Mouse (Mus musculus): Measurements from ENCODE around the gene Ccdc69.
"Not testable (repeated sequence)": the region's sequence is repeated elsewhere in the genome, so short reads cannot be mapped to it uniquely, and the experiment has no call there.

Gene Ccdc69

GRCm38 (mm10) chr11:55096731-55097462, 19.0 kb upstream of the Ccdc69 start:
- no peak for DNase-seq

DNA sequence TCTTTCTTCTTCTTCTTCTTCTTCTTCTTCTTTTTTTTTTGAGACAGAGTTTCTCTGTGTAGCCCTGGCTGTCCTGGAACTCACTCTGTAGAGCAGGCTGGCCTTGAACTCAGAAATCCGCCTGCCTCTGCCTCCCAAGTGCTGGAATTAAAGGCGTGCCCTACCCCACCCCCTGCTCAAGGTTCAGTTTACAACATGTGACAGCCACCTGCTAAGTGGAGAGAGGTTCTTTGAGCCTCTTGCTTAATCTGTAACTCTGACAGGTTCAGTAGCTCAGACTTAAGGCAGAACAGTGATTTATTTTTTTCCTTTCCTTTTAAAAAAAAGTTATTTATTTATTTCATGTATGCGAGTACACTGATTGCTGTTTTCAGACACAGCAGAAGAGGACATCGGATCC, 18.4 kb upstream of the Ccdc69 start:
- not testable (repeated sequence) for DNase-seq

DNA sequence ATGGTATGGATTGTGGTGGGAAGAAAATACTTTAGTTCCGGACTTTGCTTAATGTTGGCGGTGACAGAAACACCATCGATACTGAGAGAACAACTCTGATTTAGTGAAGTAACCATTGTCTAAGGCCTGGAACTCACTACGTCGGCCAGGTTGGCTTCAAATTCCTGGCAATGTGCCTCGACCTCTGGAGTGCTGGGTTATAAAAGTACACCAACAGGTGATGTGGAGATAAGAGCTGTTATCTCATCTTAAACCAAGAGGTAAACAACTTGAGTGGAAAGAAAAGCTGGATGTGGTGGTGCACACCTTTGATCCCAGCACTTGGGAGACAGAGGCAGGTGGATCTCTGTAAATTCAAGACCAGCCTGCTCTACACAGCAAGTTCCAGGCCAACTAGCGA, 15.2 kb upstream of the Ccdc69 start:
- no peak for DNase-seq

DNA sequence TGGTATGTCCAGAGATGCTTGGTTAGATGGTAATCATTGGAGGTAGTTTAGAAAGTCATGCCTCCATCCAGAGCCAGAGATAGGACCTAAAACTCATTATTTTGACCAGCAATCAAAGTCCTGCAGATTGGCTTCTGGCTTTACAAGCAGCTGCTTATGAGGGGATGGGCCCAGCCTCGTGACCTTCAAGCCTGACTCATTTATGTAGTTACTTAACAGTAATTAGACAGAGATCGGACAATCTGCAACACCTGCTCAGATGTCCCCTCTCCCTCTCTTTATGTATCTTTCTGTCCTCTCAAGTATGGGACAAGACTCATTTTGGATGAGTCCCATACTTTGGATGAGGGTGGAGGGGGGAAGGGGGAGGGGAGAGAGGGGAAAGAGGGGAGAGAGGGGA, 12.0 kb upstream of the Ccdc69 start:
- no peak for DNase-seq

- DNase-seq = peak; percentile 73
These were observed 9.1 kb upstream of the Ccdc69 start for GRCm38 (mm10) chr11:55087006-55087405.

DNA sequence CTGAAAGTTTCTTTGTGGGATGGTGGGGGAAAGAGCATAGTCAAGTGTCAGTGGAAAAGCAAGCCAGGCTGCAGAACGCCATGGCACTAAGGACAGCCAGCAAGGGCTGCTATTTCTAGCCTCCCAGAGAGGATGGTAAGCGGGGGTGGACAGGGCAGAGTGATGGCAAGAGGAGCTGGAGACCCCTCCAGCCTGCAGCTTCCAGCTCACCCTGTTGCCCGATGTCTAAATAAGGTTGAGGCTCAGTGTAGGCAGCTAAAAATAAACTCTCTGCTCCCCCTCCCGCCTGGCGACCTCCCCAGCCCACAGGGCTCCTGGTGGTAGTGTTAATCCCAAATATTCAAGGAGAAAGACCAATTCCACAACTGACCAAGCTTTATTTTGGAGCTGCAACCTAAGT, 7.5 kb upstream of the Ccdc69 start:
- DNase-seq = no peak

DNA sequence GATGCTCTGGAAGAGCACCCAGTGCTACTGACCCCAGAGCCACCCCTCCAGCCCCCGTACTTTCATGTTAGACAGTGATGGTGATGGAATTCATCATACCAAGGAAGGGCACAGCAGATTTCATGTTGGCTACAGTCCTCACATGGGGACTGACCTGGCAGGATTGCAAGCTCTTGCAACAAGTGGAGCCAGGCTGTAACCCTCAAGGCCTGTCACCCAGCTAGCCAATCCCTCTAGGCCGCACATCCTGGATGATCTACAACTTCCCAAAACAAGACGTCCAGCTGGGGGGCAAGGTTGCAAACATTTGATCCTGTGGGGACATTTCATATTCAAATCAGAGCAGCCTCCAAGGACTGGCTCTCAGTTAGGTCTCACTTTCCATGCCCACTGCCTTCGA, 6.7 kb upstream of the Ccdc69 start:
- DNase-seq = peak; percentile 46

GRCm38 (mm10) chr11:55081206-55081605, 3.3 kb upstream of the Ccdc69 start:
- no peak for DNase-seq

DNA sequence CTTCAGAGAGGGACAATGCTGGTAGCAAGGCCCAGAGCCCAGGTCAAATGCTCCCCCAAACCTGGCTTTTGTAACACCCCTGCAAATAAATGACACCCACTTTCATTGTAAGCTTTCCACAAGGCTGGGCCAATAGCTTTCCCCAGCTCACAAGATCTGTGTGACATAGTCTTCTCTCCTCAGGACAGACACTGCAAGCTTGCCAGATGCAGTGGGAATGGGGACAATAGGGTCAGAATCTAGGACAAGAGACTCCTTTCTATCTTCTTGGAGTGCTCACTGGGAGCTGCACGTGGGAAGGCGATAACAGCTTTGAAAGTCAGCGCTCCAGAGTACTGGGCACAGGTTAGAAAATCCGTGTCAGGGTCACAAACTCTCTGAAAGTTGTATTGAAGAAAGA, 1.2 kb upstream of the Ccdc69 start:
- no peak for DNase-seq

- no peak for DNase-seq
These were observed 571 bp upstream of the Ccdc69 start for GRCm38 (mm10) chr11:55078502-55078901.

DNA sequence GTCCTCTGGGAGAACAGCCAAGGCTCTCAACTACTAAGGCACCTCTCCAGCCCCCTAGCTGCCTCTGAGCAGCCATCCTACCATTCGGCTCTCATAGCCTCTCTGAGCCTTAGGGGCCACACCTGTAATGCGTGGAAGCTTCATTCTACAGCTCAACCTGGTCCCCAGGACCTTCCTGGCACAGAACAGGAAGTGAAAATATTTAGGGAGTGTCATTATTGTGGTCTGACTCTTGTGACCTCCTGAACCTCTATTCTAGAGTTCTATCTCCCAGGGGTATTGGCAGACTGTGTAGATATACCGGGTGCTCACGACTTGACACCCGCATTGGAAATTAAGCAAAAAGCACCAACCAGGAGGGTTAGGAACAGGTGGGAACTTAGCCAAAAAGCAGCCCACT, 1.7 kb downstream of the Ccdc69 start:
- no peak for DNase-seq

DNA sequence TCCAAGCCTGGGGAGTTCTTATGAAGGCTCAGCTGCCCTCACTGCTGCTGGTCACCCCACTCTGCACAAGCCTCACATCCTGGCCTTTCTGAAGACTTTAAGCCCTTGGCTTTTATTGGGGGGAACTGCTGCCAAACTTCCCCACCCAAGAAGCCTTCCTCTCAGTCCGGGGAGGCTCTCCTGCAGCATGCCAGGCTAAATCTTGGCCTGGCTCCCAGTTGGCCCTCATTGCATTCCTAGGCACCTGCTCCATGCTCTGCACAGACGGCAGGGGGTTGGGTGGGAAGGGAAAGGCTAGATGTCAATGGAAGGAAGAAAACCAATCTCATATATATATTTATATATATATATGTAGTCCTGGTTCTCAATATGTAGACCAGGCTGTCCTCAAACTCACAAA, 2.3 kb downstream of the Ccdc69 start:
- peak; percentile 56 for DNase-seq

DNA sequence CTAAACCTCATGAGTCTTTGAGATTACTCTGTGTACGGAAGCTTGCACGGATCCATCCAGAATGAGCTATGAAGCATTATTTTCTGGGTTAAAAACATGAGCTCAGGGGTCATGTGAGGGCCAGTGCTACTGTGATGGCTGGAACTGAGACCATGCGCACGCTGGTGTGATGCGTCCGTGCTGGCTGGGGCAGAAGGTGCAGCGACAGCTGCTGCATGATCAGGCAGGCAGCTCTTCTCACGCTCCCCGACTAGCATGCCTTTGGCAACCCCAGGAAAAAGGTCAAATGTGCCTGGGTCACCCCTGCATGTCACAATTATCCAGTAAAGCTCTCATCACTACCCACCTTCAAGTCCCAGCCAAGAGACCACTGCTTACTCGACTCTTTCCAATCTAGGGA, 4.7 kb downstream of the Ccdc69 start:
- DNase-seq = no peak

- peak; percentile 35 for DNase-seq
These were observed 5.5 kb downstream of the Ccdc69 start for GRCm38 (mm10) chr11:55072467-55072866.

DNA sequence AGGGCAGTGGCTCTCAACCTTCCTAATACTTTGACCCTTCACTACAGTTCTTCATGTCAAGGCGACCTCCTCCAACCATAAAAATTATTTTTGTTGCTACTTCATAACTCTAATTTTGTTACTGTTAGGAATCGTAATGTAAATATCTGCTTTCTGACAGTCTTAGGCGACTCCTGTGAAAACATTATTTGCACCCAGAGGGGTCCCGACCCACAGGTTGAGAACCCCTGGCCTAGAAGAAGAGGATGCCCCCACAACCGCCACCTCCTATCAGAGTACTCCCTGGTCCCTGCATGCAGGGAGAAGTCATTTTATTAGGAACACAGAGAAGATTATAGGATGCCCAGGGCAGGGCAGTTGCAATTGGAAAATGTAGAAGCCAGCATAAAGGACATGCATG, 6.6 kb downstream of the Ccdc69 start:
- no peak for DNase-seq

DNA sequence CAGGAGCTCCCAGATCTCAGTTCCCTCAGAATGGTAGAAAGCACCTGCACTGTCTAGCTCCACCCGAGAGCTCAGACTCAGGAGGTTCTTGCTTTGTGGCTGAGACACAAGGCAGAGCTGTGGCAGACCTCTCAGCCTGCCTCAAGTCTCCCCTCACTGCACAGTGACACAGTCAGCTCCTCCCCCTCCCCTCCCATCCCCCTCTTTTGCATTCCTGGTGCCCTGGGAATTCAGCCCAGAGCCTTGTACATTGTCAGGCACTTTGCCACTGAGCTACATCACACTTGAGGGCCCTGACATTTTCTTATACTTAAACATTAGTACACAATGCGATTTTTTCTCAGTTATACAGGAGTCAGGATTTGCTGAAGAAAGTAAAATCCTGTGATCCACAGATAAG, 8.9 kb downstream of the Ccdc69 start:
- no peak for DNase-seq

- no peak for DNase-seq
These were observed 11.0 kb downstream of the Ccdc69 start for GRCm38 (mm10) chr11:55066921-55067320.

DNA sequence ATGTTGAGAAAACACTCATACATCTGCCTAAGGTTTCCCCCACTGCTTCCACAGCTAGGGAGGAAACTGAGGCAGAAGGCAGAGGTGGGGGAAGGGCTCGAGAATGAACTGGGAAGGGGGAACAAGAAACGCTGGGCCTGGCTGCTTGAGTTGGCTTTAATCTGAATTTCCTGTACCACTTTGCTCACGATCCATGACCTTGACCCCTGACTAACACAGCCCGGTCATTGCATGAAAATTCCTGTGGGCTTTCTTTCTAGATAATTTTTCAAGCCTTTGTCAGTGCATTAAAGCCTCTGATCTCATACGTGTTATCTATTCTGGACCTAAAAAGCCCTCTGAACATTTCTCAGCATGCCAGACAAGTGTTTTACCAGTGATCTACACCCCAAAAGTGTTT, 15.1 kb downstream of the Ccdc69 start:
- DNase-seq = no peak

DNA sequence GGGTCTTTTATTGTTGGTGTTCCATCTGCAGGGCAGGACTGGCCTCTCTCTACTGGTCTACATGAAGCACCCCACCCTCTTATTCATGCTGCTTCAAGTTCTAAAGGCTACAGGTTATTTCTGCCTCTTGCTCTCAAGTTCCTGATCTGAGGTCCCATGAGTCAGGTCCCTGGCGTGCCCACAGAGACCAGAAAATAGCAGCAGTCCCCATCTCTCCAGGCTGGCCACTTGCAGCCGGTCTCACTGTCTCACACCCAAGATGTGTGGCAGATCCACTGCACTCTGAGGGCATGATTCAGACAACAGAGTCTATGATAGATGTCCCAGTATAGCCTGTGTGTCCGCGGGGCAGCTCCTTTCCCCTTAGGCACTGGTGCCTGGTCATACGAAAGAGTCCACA, 17.1 kb downstream of the Ccdc69 start:
- no peak for DNase-seq

DNA sequence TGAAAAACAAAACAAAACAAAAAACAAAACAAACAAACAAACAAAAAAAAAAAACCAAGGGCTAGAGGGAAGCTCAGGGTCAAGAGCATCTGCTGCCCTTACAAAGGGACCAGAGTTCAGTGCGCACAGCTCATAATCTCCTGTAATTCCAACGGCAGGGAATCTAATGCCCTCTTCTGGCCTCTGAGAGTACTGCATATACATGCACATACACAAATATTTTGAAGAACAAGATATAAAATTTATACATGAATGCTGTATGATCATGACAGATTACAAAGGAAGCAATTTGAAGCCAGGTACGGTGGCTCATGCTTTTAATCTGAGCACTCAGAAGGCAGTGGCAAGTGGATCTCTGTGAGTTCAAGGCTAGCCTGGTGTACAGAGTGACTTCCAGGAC, 20.4 kb downstream of the Ccdc69 start:
- no peak for DNase-seq

DNA sequence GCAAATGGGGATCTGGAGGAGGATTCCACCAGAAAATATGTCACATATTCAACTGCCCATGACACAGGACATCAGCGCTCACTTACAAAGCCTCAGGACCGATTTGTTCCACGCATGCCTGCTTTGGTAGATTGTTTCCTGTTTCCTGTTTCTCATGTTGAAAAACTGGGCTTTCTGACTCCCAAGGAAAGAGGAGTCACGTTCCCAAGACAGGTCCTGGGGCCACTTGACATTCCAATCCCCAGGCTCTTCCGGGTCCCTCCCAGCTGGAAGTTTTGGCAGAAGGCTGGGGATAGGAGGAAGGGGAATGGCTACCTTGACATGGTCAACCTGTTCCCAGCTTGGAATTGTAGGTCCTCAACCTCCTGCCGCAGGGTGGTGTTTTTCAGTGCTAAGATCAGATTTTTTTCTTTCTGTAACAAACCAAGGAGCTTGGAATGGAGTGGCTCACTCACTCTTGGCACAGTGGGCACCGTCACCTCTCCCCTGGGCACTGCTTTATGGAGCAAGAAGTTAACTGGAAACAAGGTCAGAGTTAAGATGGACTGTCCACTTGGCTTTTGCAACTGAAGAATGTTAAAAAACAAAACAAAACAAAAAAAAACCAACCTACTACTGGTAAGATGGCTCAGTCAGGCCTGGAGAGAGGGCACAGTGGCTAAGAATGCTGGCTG, 27.0 kb downstream of the Ccdc69 start:
- DNase-seq = peak; percentile 29

DNA sequence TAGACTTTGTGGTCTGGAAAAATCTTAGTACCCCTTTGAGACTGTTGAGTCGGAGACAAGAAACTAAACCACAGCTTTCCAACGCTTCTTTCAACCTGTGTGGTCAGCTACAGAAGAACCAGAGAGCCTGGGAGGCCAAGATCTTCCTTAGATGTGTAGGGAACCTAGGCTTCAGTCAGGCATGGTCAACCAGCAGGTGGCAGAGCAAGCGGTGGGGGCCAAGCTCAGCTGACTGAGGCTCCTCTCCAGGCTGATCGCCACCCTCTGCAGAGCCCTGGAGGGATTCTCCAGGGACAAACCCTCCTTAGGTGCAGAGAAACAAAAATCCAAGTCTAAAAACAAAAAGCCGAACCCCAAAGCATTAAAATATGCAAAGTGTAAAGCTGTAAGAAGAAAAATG, 31.3 kb downstream of the Ccdc69 start:
- peak; percentile 70 for DNase-seq

GRCm38 (mm10) chr11:55041348-55041747, 36.6 kb downstream of the Ccdc69 start:
- DNase-seq = no peak

GRCm38 (mm10) chr11:55039591-55039990, 38.3 kb downstream of the Ccdc69 start:
- DNase-seq = peak; percentile 88

DNA sequence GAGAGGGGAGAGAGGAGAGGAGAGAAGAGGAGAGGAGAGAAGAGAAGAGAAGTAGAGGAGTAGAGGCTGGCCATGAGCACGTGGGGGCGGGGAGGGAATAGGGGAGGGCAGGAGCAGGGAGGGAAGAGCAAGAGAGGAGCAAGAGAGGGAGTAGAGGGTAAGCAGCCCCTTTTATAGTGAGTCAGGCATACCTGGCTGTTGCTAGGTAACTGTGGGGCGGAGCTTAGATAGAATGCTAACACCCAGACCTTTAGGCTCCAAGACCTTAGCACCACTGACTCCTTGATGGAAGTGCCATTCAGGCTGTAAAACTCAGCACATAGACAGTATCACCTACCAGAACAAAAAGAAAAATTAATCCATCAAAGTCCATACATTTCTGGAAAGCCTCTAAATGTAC, 41.3 kb downstream of the Ccdc69 start:
- DNase-seq = no peak
